8 mouse cellular contexts compared by ENCODE assay signal in genomic region chr7:79391883-79392649, GRCm38 (mm10). TPM values are rescaled to one million over a fixed set of nuclear protein-coding genes. Genes with fewer than 3 reads are reported as not detected.
DNase-seq lines count a peak whose midpoint lies in the region; ATAC-seq and TF ChIP-seq lines count a peak whose summit lies in the region.

Gene Fanci (plus strand): TSS chr7:79391929.

- H3K36me3 ChIP-seq in G1E (replicated peaks): peaks cover 25% of the 10 kb centered on the region
- H3K36me3 ChIP-seq in forebrain, embryonic 16.5 days (ENCODE audit: control insufficient read depth, insufficient read depth): no peaks in the 10 kb centered on the region
- no peaks in the 10 kb centered on the region; the same call in 1 of the 2 replicates for H3K36me3 ChIP-seq in lung, embryonic 14.5 days (ENCODE audit: insufficient read depth)
- H3K36me3 ChIP-seq in thymus, adult 2 months (ENCODE audit: control insufficient read depth, insufficient read depth, low read length): no peaks in the 10 kb centered on the region

- H3K27me3 ChIP-seq in G1E (ENCODE audit: insufficient read depth, low read length): peaks cover 14% of the 10 kb centered on the region
- H3K27me3 ChIP-seq in forebrain, embryonic 16.5 days (replicated peaks; ENCODE audit: control insufficient read depth, insufficient read depth, low read length): no peaks in the 10 kb centered on the region
- H3K27me3 ChIP-seq in lung, embryonic 14.5 days (ENCODE audit: insufficient read depth, low read length): no peaks in the 10 kb centered on the region
- H3K27me3 ChIP-seq in thymus, adult 2 months (ENCODE audit: control insufficient read depth, insufficient read depth, low read length): no peaks in the 10 kb centered on the region

- no peak for TF ChIP-seq CTCF in G1E (IDR thresholded peaks at IDR 0.05; ENCODE audit: low read depth, low read length)
- TF ChIP-seq CTCF in layer of hippocampus, adult 2 months (conservative IDR thresholded peaks at IDR 0.05): 0 out of 2 replicates have a peak, but pooled peaks have one; percentile 19
- no peak for TF ChIP-seq CTCF in lung, embryonic 14.5 days (IDR thresholded peaks at IDR 0.05; ENCODE audit: low read depth)
- no peak for TF ChIP-seq CTCF in olfactory bulb, adult 2 months (IDR thresholded peaks at IDR 0.05; ENCODE audit: insufficient read depth, low read depth, low read length)
- peak; percentile 33; the same call in 1 of the 2 replicates for TF ChIP-seq CTCF in thymus, adult 2 months (IDR thresholded peaks at IDR 0.05; ENCODE audit: borderline replicate concordance, control insufficient read depth, extremely low read depth, insufficient read depth, low read length, poor library complexity)

- intact Hi-C loops in heart, postnatal 36 days (cut with DNase I): loop anchor here (5.0 kb wide), 1 partner anchor 75 kb away; the partner anchor contains the start of gene Polg

- peak; percentile 77 for ATAC-seq in G1E (ENCODE audit: extremely low read depth, insufficient number of reproducible peaks, low FRiP score, poor library complexity, severe bottlenecking)
- peak; percentile 97 for ATAC-seq in forebrain, embryonic 16.5 days
- ATAC-seq in lung, embryonic 14.5 days (ENCODE audit: insufficient read depth): peak; percentile 96

- peak within 1 kb of the TSS; percentile 90 for H3K27ac ChIP-seq in forebrain, embryonic 16.5 days (ENCODE audit: low read length)
- H3K27ac ChIP-seq in layer of hippocampus, adult 2 months: peak within 1 kb of the TSS; percentile 98
- H3K27ac ChIP-seq in lung, embryonic 14.5 days (ENCODE audit: low read depth): peak within 1 kb of the TSS; percentile 87
- peak within 1 kb of the TSS; percentile 91 for H3K27ac ChIP-seq in olfactory bulb, adult 2 months (ENCODE audit: insufficient read depth, low read depth, low read length)
- H3K27ac ChIP-seq in thymus, adult 2 months (ENCODE audit: control insufficient read depth, insufficient read depth, low read length): peak within 1 kb of the TSS; percentile 72

- H3K4me1 ChIP-seq in G1E (ENCODE audit: insufficient read depth, low read depth, low read length): peaks cover 32% of the 10 kb centered on the region
- peaks cover 11% of the 10 kb centered on the region for H3K4me1 ChIP-seq in forebrain, embryonic 16.5 days (replicated peaks; ENCODE audit: control insufficient read depth, insufficient read depth, low read length)
- no peaks in the 10 kb centered on the region for H3K4me1 ChIP-seq in lung, embryonic 14.5 days (ENCODE audit: insufficient read depth)
- H3K4me1 ChIP-seq in olfactory bulb, adult 2 months (ENCODE audit: control insufficient read depth, insufficient read depth, low read length): peaks cover 3% of the 10 kb centered on the region
- H3K4me1 ChIP-seq in thymus, adult 2 months (replicated peaks; ENCODE audit: control insufficient read depth, insufficient read depth, low read length): peaks cover 2% of the 10 kb centered on the region

- H3K9me3 ChIP-seq in G1E (replicated peaks): no peaks in the 10 kb centered on the region
- H3K9me3 ChIP-seq in forebrain, embryonic 16.5 days (ENCODE audit: control insufficient read depth, low read length): no peaks in the 10 kb centered on the region
- H3K9me3 ChIP-seq in lung, embryonic 14.5 days (ENCODE audit: low read depth, low read length): no peaks in the 10 kb centered on the region

- under 1% methylated on average over 44 of the region's 44 CpGs for WGBS in forebrain, embryonic 16.5 days
- under 1% methylated on average over 44 of the region's 44 CpGs for WGBS in lung, embryonic 14.5 days
- WGBS in olfactory bulb, adult 2 months: under 1% methylated on average over 44 of the region's 44 CpGs
- under 1% methylated on average over 44 of the region's 44 CpGs for WGBS in thymus, adult 2 months

- H3K4me2 ChIP-seq in forebrain, embryonic 16.5 days (ENCODE audit: low read length): peak within 1 kb of the TSS; percentile 97
- H3K4me2 ChIP-seq in lung, embryonic 14.5 days: peak within 1 kb of the TSS; percentile 93

- DNase-seq in G1E (ENCODE audit: low spot score): peak; percentile 82
- DNase-seq in cerebellum, adult 18-20 months: peak; percentile 92 to 96
- DNase-seq in heart, postnatal 36 days: peak; percentile 96 to 98
- DNase-seq in layer of hippocampus, adult 2 months (ENCODE audit: low spot score in 2 of 2): peak; percentile 92 to 97
- DNase-seq in lung, embryonic 14.5 days: peak; percentile 99
- peak; percentile 94 for DNase-seq in thymus, adult 2 months

- H3K4me3 ChIP-seq in G1E (ENCODE audit: low read depth, low read length): peak within 1 kb of the TSS; percentile 84
- peak within 1 kb of the TSS; percentile 70 for H3K4me3 ChIP-seq in forebrain, embryonic 16.5 days (replicated peaks; ENCODE audit: low read length)
- peak within 1 kb of the TSS; percentile 57 for H3K4me3 ChIP-seq in layer of hippocampus, adult 2 months
- peak within 1 kb of the TSS; percentile 65 for H3K4me3 ChIP-seq in lung, embryonic 14.5 days (ENCODE audit: low read depth, low read length)
- peak within 1 kb of the TSS; percentile 71 for H3K4me3 ChIP-seq in olfactory bulb, adult 2 months (ENCODE audit: insufficient read depth, low read depth, low read length)
- peak within 1 kb of the TSS; percentile 83 for H3K4me3 ChIP-seq in thymus, adult 2 months (ENCODE audit: control insufficient read depth, insufficient read depth, low read length)

- H3K9ac ChIP-seq in forebrain, embryonic 16.5 days (replicated peaks; ENCODE audit: low read depth, low read length): peak within 1 kb of the TSS; percentile 71
- H3K9ac ChIP-seq in lung, embryonic 14.5 days: peak within 1 kb of the TSS; percentile 71

- peak; percentile 17; the same call in 1 of the 2 replicates for TF ChIP-seq POLR2A in olfactory bulb, adult 2 months (IDR thresholded peaks at IDR 0.05; ENCODE audit: insufficient read depth, low read depth, low read length)
- peak; percentile 32; the same call in 1 of the 2 replicates for TF ChIP-seq POLR2A in thymus, adult 2 months (IDR thresholded peaks at IDR 0.05; ENCODE audit: control insufficient read depth, extremely low read depth, insufficient read depth, low read length, poor library complexity)

RNA-seq across cellular contexts. Expression of gene Fanci, which starts in this region (rescaled TPM):
- total RNA-seq in G1E (2014; fragmentation: Nextera tagmentation) (14.9 and 24.2 TPM in 2 replicates), G1E (2017) (27.8 and 28.6 TPM in 2 replicates)
- polyA plus RNA-seq in G1E (2012): 0.41 and 0.63 TPM in 2 replicates
- 6.6 and 6.9 TPM in 2 replicates for polyA plus RNA-seq in forebrain, embryonic 16.5 days (2015; fragmentation: Nextera tagmentation; extraction: Ambion mirVana)
- under 1 TPM; 0.16 to 0.53 TPM for total RNA-seq in heart, postnatal 36 days (2021)
- under 1 TPM; 0.22 to 0.79 TPM for total RNA-seq in layer of hippocampus, adult 2 months (2021)
- polyA plus RNA-seq in lung, embryonic 14.5 days (2014; fragmentation: Nextera tagmentation; extraction: Ambion mirVana): 16.9 and 19.3 TPM in 2 replicates
- polyA plus RNA-seq in olfactory bulb, adult 2 months (2012; ENCODE audit: insufficient read depth, insufficient read length, low replicate concordance, missing spikeins): not detected in 2 replicates
- 7.8 and 10.1 TPM in 2 replicates for polyA plus RNA-seq in thymus, adult 2 months (2012; rRNA removed)

Comparison
In these comparisons a context has a peak if more than half of its experiments do, and no peak if none do; other contexts are left out.
1. Peak in every context shown above with its lines: DNase-seq, ATAC-seq, H3K4me3 ChIP-seq and H3K27ac ChIP-seq.
2. RNA of gene Fanci (total RNA-seq): 14.9 to 28.6 TPM in G1E; 0.22 to 0.79 TPM in layer of hippocampus, adult 2 months and 0.16 to 0.53 TPM in heart, postnatal 36 days; every median in the first group is over 4 times any median in the second.
3. Peak in DNase-seq in heart, postnatal 36 days; RNA of the gene not detected or under 1 TPM.
4. Peak in DNase-seq, H3K4me3 ChIP-seq and H3K27ac ChIP-seq in layer of hippocampus, adult 2 months; RNA of the gene not detected or under 1 TPM.
5. CTCF ChIP-seq: peak in layer of hippocampus, adult 2 months (single experiment) and thymus, adult 2 months (single experiment); none in G1E (single experiment), lung, embryonic 14.5 days (single experiment) and olfactory bulb, adult 2 months (single experiment).